Mouse (Mus musculus) C2C12 (cell line): Measurements from ENCODE around the gene Vamp8.

Experiments
- CTCF ChIP-seq: IDR thresholded peaks from one replicate; pipeline ENCODE4 v1.5.1; 2011; ENCODE audit not compliant: control insufficient read depth, insufficient read depth, insufficient read length
- MYOD1 ChIP-seq: IDR thresholded peaks from one replicate; pipeline ENCODE4 v1.6.1; 2011; ENCODE audit warnings: low read depth; ENCODE audit not compliant: control insufficient read depth, insufficient read length
- MYOG ChIP-seq: IDR thresholded peaks from one replicate; pipeline ENCODE4 v1.6.1; 2011; ENCODE audit not compliant: control insufficient read depth, insufficient read length; ENCODE audit errors: extremely low read depth

DNA sequence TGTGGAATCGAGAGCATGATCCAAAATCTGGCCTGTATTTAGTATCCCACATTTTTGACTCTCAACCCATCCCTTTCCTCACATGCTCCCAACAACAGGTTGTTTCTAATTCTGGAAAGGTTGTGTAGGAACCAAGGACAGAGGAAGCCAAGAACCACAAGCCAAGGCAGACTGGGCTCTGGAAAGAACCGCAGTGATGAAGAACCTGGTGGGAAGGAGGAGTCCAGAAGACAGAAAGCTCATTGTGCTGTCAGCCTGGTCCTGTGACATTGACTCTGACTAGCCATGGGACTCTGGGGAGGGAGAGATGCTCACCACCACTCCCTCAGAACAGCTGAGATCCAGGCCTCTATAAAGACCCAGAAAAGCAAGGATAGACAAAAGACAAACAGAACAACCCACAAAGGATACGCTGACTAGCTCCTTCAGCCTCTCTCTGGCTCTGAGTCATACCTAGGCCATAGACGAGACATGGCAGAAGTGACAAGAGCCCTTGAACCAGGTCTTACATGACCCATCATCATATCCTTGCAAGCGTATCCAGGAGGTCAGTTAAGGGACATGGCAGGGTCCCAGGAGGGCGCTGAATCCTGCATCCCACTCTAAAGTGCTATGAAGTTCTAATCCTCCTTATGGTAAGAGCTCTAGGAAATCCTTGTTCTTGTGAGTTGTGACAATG is 7.2 kb downstream of the Vamp8 start:
- TF ChIP-seq CTCF: no peak
- TF ChIP-seq MYOG: no peak
- TF ChIP-seq MYOD1: no peak
